Mouse (Mus musculus) G1E (cell line): Measurements from ENCODE around the gene Fbxw11.

ENCODE experiments used
- CTCF ChIP-seq: IDR thresholded peaks from 2 replicates; pipeline ENCODE4 v1.5.1; 2012; ENCODE audit warnings: low read depth, low read length, inconsistent platforms, mixed read lengths
- GATA1 ChIP-seq: IDR thresholded peaks from 2 replicates; pipeline ENCODE4 v1.6.1; 2012; ENCODE audit warnings: borderline replicate concordance, low read length, inconsistent platforms, mixed read lengths
- GATA2 ChIP-seq: IDR thresholded peaks from 2 replicates; pipeline ENCODE4 v1.6.1; 2012; ENCODE audit warnings: low read depth, low read length, inconsistent platforms, borderline replicate concordance
- TAL1 ChIP-seq: conservative IDR thresholded peaks from 2 replicates; pipeline ENCODE4 v1.6.1; 2012; ENCODE audit warnings: low read depth, low read length, inconsistent platforms, mixed read lengths

DNA sequence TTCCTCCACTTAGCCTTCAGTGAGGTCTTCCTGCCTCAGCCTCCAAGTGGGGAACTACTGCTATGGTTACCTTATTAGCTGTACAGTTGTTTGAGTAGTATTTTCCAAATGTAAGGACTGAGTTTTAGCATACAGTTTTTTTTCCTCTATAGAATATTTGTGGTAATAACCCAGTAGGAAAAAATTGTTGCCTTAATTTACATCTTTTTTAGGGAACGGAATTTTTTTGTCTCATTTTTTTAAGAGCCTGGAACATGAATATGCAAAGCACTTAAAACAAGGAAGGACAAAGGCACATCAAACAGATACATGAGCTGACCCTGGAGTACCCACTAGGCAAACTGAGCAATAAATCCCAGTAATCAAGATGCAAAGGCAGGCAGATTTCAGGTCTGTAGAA, 50.3 kb downstream of the Fbxw11 start:
- no peak for TF ChIP-seq CTCF
- TF ChIP-seq GATA1: no peak
- TF ChIP-seq TAL1: no peak
- no peak for TF ChIP-seq GATA2
